Mouse (Mus musculus) ovary, adult 10 weeks (tissue): ENCODE data around the gene Dio1. TPM values are rescaled to one million over a fixed set of nuclear protein-coding genes. Genes with fewer than 3 reads are reported as not detected.

Source experiments
- polyA plus RNA-seq: library from polyadenylated mRNA; stranded (reverse); fragments of 350-450 nt; fragmentation: Illumina TruSeq; extraction: RNeasy Lipid Tissue Mini Kit (QIAGEN cat#74804); gene quantifications from one replicate; pipeline ENCODE4 v1.2.3, GENCODE M21; 2014

Dio1 gene
- 1.3 TPM for polyA plus RNA-seq

DNA sequence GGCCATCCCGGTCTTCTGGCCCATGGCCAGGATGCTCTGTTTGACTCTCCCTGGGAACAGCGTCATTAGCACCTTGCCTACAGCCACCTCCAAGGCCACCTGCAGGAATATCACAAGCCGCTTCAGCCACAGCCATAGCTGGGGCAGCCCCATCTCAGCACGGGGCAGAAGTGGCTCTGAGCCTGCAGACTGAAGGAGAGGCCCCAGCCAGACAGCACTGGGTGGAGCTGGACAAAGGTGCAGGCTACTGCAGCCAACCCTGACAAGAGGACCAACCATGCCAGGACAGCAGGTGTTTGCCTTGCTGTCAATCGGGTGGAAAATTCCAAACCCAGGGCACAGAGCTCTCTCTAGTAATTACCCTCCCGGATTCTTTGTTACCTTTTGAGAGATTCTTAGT, at the start of gene Dio1:
TSS of gene Dio1 (minus strand) at position 204 of the 400 bp plus-strand sequence.

GRCm38 (mm10) chr4:107313690-107314478, 6.9 kb upstream of the Dio1 start, which contains the start of gene Yipf1:
Gene Yipf1 (plus strand): TSS chr4:107314363.

GRCm38 (mm10) chr4:107253125-107254091, 53.6 kb downstream of the Dio1 start, which contains the start of the genes Lrrc42 and Hspb11:
Gene Lrrc42 (minus strand): TSS chr4:107253532.
Gene Hspb11 (plus strand): TSS chr4:107253593.

Other genes with a start within 250 kb of the Dio1 start
- 21.8 TPM for gene Mrpl37, start 240.3 kb downstream of the Dio1 start, polyA plus RNA-seq
- gene Cyb5rl, start 240.2 kb downstream of the Dio1 start, polyA plus RNA-seq: 1.5 TPM
- not detected for gene Cdcp2, start 210.3 kb downstream of the Dio1 start, polyA plus RNA-seq
- 644 TPM for gene Tmem59, start 128.8 kb downstream of the Dio1 start, polyA plus RNA-seq
- gene Tceanc2, start 128.1 kb downstream of the Dio1 start, polyA plus RNA-seq: 48.4 TPM
- gene Ldlrad1, start 98.0 kb downstream of the Dio1 start, polyA plus RNA-seq: not detected
- gene Lrrc42, start 53.6 kb downstream of the Dio1 start, polyA plus RNA-seq: 52.7 TPM
- 99.8 TPM for gene Hspb11, start 53.6 kb downstream of the Dio1 start, polyA plus RNA-seq
- gene Yipf1, start 7.2 kb upstream of the Dio1 start, polyA plus RNA-seq: 36.7 TPM
- 63.8 TPM for gene Ndc1, start 60.6 kb upstream of the Dio1 start, polyA plus RNA-seq
- not detected for gene Glis1, start 127.4 kb upstream of the Dio1 start, polyA plus RNA-seq